Comparison of ENCODE assay signal across 17 mouse cellular contexts in genomic region chr7:98795637-98796036, GRCm38 (mm10). TPM values are rescaled to one million over a fixed set of nuclear protein-coding genes. Genes with fewer than 3 reads are reported as not detected.
DNase-seq lines count a peak whose midpoint lies in the region; ATAC-seq and TF ChIP-seq lines count a peak whose summit lies in the region.
"Had no signal": no experiment of that assay in that cellular context is flagged by ENCODE, and none has a peak within 500 bp of the region (broad histone marks: within the 10 kb centered on the region; RNA-seq: fewer than 3 reads in every experiment).

No protein-coding gene starts in this region.

- ATAC-seq in heart, embryonic 12.5 days (ENCODE audit: insufficient number of reproducible peaks, low FRiP score): no peak
- ATAC-seq in limb, embryonic 13.5 days (ENCODE audit: low FRiP score, low read depth): no peak
- ATAC-seq: forebrain, embryonic 15.5 days had no signal

- intact Hi-C loops in gastrocnemius, adult 2 months (cut with DNase I): no loop called here

- H3K36me3 ChIP-seq in heart, embryonic 12.5 days: no peaks in the 10 kb centered on the region
- H3K36me3 ChIP-seq in limb, embryonic 13.5 days: no peaks in the 10 kb centered on the region
- H3K36me3 ChIP-seq in limb, embryonic 10.5 days: no peaks in the 10 kb centered on the region
- H3K36me3 ChIP-seq: forebrain, embryonic 15.5 days; heart, embryonic 13.5 days; hindbrain, embryonic 15.5 days had no signal

- no peak overlapping the region for H3K9ac ChIP-seq in heart, embryonic 12.5 days
- no peak overlapping the region for H3K9ac ChIP-seq in limb, embryonic 13.5 days
- H3K9ac ChIP-seq: forebrain, embryonic 15.5 days; heart, embryonic 13.5 days; hindbrain, embryonic 15.5 days had no signal

- H3K27me3 ChIP-seq in heart, embryonic 12.5 days (replicated peaks): no peaks in the 10 kb centered on the region
- no peaks in the 10 kb centered on the region; the same call in 1 of the 2 replicates for H3K27me3 ChIP-seq in limb, embryonic 13.5 days
- peaks cover 88% of the 10 kb centered on the region for H3K27me3 ChIP-seq in limb, embryonic 10.5 days (ENCODE audit: low read depth, poor library complexity, severe bottlenecking)
- H3K27me3 ChIP-seq: forebrain, embryonic 15.5 days; heart, embryonic 13.5 days; hindbrain, embryonic 15.5 days had no signal

- no peak overlapping the region for H3K4me3 ChIP-seq in gastrocnemius, adult 2 months
- no peak overlapping the region for H3K4me3 ChIP-seq in heart, embryonic 12.5 days
- no peak overlapping the region for H3K4me3 ChIP-seq in limb, embryonic 13.5 days
- H3K4me3 ChIP-seq in limb, embryonic 10.5 days: no peak overlapping the region
- H3K4me3 ChIP-seq: forebrain, embryonic 15.5 days; heart, embryonic 13.5 days; hindbrain, embryonic 15.5 days had no signal

- TF ChIP-seq CTCF in gastrocnemius, adult 2 months (IDR thresholded peaks at IDR 0.05): no peak

- no peak overlapping the region for H3K4me2 ChIP-seq in heart, embryonic 12.5 days
- no peak overlapping the region for H3K4me2 ChIP-seq in limb, embryonic 13.5 days (replicated peaks)
- H3K4me2 ChIP-seq: forebrain, embryonic 15.5 days; heart, embryonic 13.5 days; hindbrain, embryonic 15.5 days had no signal

- H3K4me1 ChIP-seq in heart, embryonic 12.5 days (replicated peaks): peaks cover 21% of the 10 kb centered on the region
- peaks cover 35% of the 10 kb centered on the region for H3K4me1 ChIP-seq in limb, embryonic 13.5 days
- peaks cover 17% of the 10 kb centered on the region for H3K4me1 ChIP-seq in limb, embryonic 10.5 days
- H3K4me1 ChIP-seq: forebrain, embryonic 15.5 days; hindbrain, embryonic 15.5 days had no signal

- DNase-seq in gastrocnemius, adult 2 months: peak; percentile 49
- no peak for DNase-seq in gastrocnemius, postnatal 4 days (ENCODE audit: low spot score in 2 of 2)
- DNase-seq in heart, adult 9 months (ENCODE audit: low spot score in 2 of 2): peak; percentile 49 to 52
- no peak for DNase-seq in limb, embryonic 10.5 days (ENCODE audit: low spot score)
- DNase-seq in urinary bladder, postnatal 14 days (ENCODE audit: low spot score): no peak
- DNase-seq: adrenal gland, adult 2 months; adrenal gland, postnatal 25 days; cerebellum, adult 18-20 months; cerebellum, adult 9-11 months; cerebellum, postnatal 36 days; kidney, adult 11 months; kidney, adult 9 months had no signal

- peak overlapping the region; percentile 13; the same call in 1 of the 2 replicates for H3K27ac ChIP-seq in gastrocnemius, adult 2 months
- no peak overlapping the region for H3K27ac ChIP-seq in heart, embryonic 12.5 days (ENCODE audit: poor library complexity, severe bottlenecking)
- H3K27ac ChIP-seq in limb, embryonic 13.5 days: 0 out of 2 replicates have a peak overlapping the region, but pooled peaks have one; percentile 15
- no peak overlapping the region for H3K27ac ChIP-seq in limb, embryonic 10.5 days
- H3K27ac ChIP-seq: forebrain, embryonic 15.5 days; heart, embryonic 13.5 days; hindbrain, embryonic 15.5 days had no signal

- 84% methylated on average over 5 of the region's 5 CpGs for WGBS in heart, embryonic 12.5 days
- 62% methylated on average over 5 of the region's 5 CpGs for WGBS in limb, embryonic 13.5 days
- WGBS in limb, embryonic 10.5 days: 80% methylated on average over 5 of the region's 5 CpGs

- no peaks in the 10 kb centered on the region for H3K9me3 ChIP-seq in heart, embryonic 12.5 days (replicated peaks)
- no peaks in the 10 kb centered on the region for H3K9me3 ChIP-seq in limb, embryonic 13.5 days
- no peaks in the 10 kb centered on the region for H3K9me3 ChIP-seq in limb, embryonic 10.5 days (replicated peaks)
- H3K9me3 ChIP-seq: forebrain, embryonic 15.5 days; heart, embryonic 13.5 days; hindbrain, embryonic 15.5 days had no signal

RNA-seq across cellular contexts. Expression of gene Wnt11, which starts 39.3 kb away (rescaled TPM):
- 1 to 10 TPM; 5.3 to 8.3 TPM for total RNA-seq in gastrocnemius, adult 2 months (2021)
- 10 to 100 TPM; 16.4 to 19.9 TPM for total RNA-seq in gastrocnemius, postnatal 4 days (2021)
- polyA plus RNA-seq in heart, embryonic 12.5 days (2016; fragmentation: Nextera tagmentation; extraction: Ambion mirVana): 26.3 and 31.0 TPM in 2 replicates
- polyA plus RNA-seq in limb, embryonic 13.5 days (2015; fragmentation: Nextera tagmentation; extraction: Ambion mirVana): 37.2 and 38.3 TPM in 2 replicates
- 10.3 and 19.3 TPM in 2 replicates for polyA plus RNA-seq in limb, embryonic 10.5 days (2016; fragmentation: Nextera tagmentation; extraction: Ambion mirVana)

Comparison
In these comparisons a context has a peak if more than half of its experiments do, and no peak if none do; other contexts are left out.
1. DNase-seq: peak in gastrocnemius, adult 2 months (single experiment) and heart, adult 9 months (2 of 2); none in gastrocnemius, postnatal 4 days (0 of 2), limb, embryonic 10.5 days (single experiment) and urinary bladder, postnatal 14 days (single experiment).
2. H3K27ac ChIP-seq: peak in gastrocnemius, adult 2 months (single experiment) and limb, embryonic 13.5 days (single experiment); none in heart, embryonic 12.5 days (single experiment) and limb, embryonic 10.5 days (single experiment).